Mouse (Mus musculus) c-Kit-positive CD71-positive TER-119-positive erythroid progenitor cells, embryonic 14.5 days (primary cell): ENCODE data around the gene Fgd2.
"Not testable (repeated sequence)": the region's sequence is repeated elsewhere in the genome, so short reads cannot be mapped to it uniquely, and the experiment has no call there.

Experiments
- DNase-seq: peaks from one replicate; pipeline ENCODE4 v3.0.0-alpha.2; 2013; ENCODE audit warnings: low spot score

Fgd2 gene

GRCm38 (mm10) chr17:29360761-29361221, at the start of gene Fgd2:
Gene Fgd2 (plus strand): TSS chr17:29360914.
- no peak for DNase-seq

- DNase-seq = no peak
These were observed 49.1 kb upstream of the Fgd2 start for GRCm38 (mm10) chr17:29311602-29312001.

- DNase-seq = no peak
These were observed 48.6 kb upstream of the Fgd2 start for GRCm38 (mm10) chr17:29312082-29312481.

GRCm38 (mm10) chr17:29313300-29313699, 47.4 kb upstream of the Fgd2 start:
- DNase-seq = peak; percentile 29

- no peak for DNase-seq
These were observed 44.8 kb upstream of the Fgd2 start for GRCm38 (mm10) chr17:29315672-29316465.

- DNase-seq = no peak
These were observed 43.8 kb upstream of the Fgd2 start for GRCm38 (mm10) chr17:29316891-29317290.

GRCm38 (mm10) chr17:29317380-29317779, 43.3 kb upstream of the Fgd2 start, which contains the start of gene Pi16:
Gene Pi16 (plus strand): TSS chr17:29317680.
- not testable (repeated sequence) for DNase-seq

- DNase-seq = no peak
These were observed 41.9 kb upstream of the Fgd2 start for GRCm38 (mm10) chr17:29318731-29319250.

GRCm38 (mm10) chr17:29319476-29319875, 41.2 kb upstream of the Fgd2 start:
- DNase-seq = no peak

- DNase-seq = peak; percentile 16
These were observed 40.7 kb upstream of the Fgd2 start for GRCm38 (mm10) chr17:29319881-29320639.

- no peak for DNase-seq
These were observed 38.7 kb upstream of the Fgd2 start for GRCm38 (mm10) chr17:29321765-29322602.

- no peak for DNase-seq
These were observed 38.1 kb upstream of the Fgd2 start for GRCm38 (mm10) chr17:29322603-29322962.

GRCm38 (mm10) chr17:29323625-29324024, 37.1 kb upstream of the Fgd2 start:
- no peak for DNase-seq

- DNase-seq = no peak
These were observed 34.9 kb upstream of the Fgd2 start for GRCm38 (mm10) chr17:29325831-29326230.

GRCm38 (mm10) chr17:29326531-29327529, 33.9 kb upstream of the Fgd2 start:
- DNase-seq = no peak

GRCm38 (mm10) chr17:29327691-29328090, 33.0 kb upstream of the Fgd2 start:
- no peak for DNase-seq

- DNase-seq = no peak
These were observed 30.5 kb upstream of the Fgd2 start for GRCm38 (mm10) chr17:29330221-29330620.

GRCm38 (mm10) chr17:29330671-29331410, 29.9 kb upstream of the Fgd2 start:
- no peak for DNase-seq

- DNase-seq = no peak
These were observed 28.5 kb upstream of the Fgd2 start for GRCm38 (mm10) chr17:29332186-29332685.
